ENCODE assay signal across 10 mouse cellular contexts in the genomic region with DNA sequence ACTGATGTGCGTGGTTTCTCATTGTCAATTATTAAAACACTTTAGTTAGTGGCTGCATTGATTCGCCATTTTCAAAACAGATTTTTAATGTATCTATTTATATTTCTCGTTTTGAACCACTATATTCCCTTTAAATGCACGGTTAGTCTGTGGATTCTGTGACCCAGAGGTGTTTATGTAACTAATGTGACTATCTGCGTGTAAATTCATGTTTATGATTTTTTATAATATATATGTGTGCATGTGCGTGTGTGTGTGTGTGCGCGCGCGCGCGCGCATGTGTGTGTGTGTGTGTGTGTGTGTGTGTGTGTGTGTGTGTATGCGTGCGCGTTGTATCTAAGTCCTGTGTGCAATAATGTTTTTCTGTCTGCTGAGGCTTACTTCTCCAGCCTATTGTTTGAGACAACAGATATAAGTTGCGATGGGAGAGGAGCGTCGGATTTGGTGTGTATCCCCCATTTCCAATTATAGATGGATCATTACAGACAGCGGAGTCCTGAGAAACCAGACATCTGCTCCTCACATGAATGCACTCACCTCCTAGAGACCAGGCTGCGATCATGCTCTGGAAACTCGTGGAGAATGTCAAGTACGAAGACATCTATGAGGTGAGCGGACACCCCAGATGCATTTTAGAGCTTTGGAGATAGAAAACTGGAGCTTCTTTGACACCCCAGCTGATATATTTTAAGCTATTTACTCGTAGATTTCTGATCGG. TPM values are rescaled to one million over a fixed set of nuclear protein-coding genes. Genes with fewer than 3 reads are reported as not detected.
DNase-seq lines count a peak whose midpoint lies in the region; ATAC-seq and TF ChIP-seq lines count a peak whose summit lies in the region.
"Had no signal": no experiment of that assay in that cellular context is flagged by ENCODE, and none has a peak within 500 bp of the region (broad histone marks: within the 10 kb centered on the region; RNA-seq: fewer than 3 reads in every experiment).

Gene Tfap2b, plus strand, starts transcription at position 274 of the 718 bp plus-strand sequence.

- no peak within 1 kb of the TSS for H3K27ac ChIP-seq in heart, embryonic 15.5 days
- peak within 1 kb of the TSS; percentile 48 for H3K27ac ChIP-seq in hindbrain, embryonic 16.5 days (ENCODE audit: low read depth, low read length)
- H3K27ac ChIP-seq in midbrain, postnatal 0 days (ENCODE audit: low read depth, low read length) = peak within 1 kb of the TSS; percentile 69

- no peaks in the 10 kb centered on the region for H3K9me3 ChIP-seq in heart, embryonic 15.5 days (replicated peaks)
- no peaks in the 10 kb centered on the region for H3K9me3 ChIP-seq in hindbrain, embryonic 16.5 days (ENCODE audit: control insufficient read depth, low read length)
- no peaks in the 10 kb centered on the region for H3K9me3 ChIP-seq in midbrain, postnatal 0 days (ENCODE audit: low read length)

- H3K4me3 ChIP-seq in heart, embryonic 15.5 days = peak within 1 kb of the TSS; percentile 38
- peak within 1 kb of the TSS; percentile 36 for H3K4me3 ChIP-seq in hindbrain, embryonic 16.5 days (ENCODE audit: low read length)
- H3K4me3 ChIP-seq in midbrain, postnatal 0 days (ENCODE audit: low read depth, low read length) = peak within 1 kb of the TSS; percentile 37

- no peak for DNase-seq in heart, postnatal 14 days
- DNase-seq in embryo, embryonic 10.5 days (ENCODE audit: low spot score) = peak; percentile 74
- DNase-seq in midbrain, postnatal 0 days (ENCODE audit: low spot score) = peak; percentile 57
- no peak for DNase-seq in cerebellum, adult 11-12 months
- DNase-seq in cerebellum, adult 11 months = no peak
- no peak for DNase-seq in right cerebral cortex, postnatal 25 days
- DNase-seq: lung, adult 2 months had no signal

- WGBS in heart, embryonic 15.5 days = 2% methylated on average over 26 of the region's 26 CpGs
- WGBS in hindbrain, embryonic 16.5 days = 2% methylated on average over 26 of the region's 26 CpGs
- 1% methylated on average over 26 of the region's 26 CpGs for WGBS in midbrain, postnatal 0 days

- peak within 1 kb of the TSS; percentile 55 for H3K4me2 ChIP-seq in heart, embryonic 15.5 days
- H3K4me2 ChIP-seq in hindbrain, embryonic 16.5 days (ENCODE audit: low read length) = peak within 1 kb of the TSS; percentile 36
- peak within 1 kb of the TSS; percentile 39 for H3K4me2 ChIP-seq in midbrain, postnatal 0 days (ENCODE audit: low read depth, low read length, poor library complexity, severe bottlenecking)

- intact Hi-C loops in heart, postnatal 14 days (cut with DNase I) = loop anchor here (5.0 kb wide), 2 partner anchors 764 to 1304 kb away; no protein-coding TSS in a partner anchor

- no peak within 1 kb of the TSS for H3K9ac ChIP-seq in heart, embryonic 15.5 days
- peak within 1 kb of the TSS; percentile 49; the same call in 1 of the 2 replicates for H3K9ac ChIP-seq in hindbrain, embryonic 16.5 days (ENCODE audit: low read depth, low read length)
- H3K9ac ChIP-seq in midbrain, postnatal 0 days (replicated peaks; ENCODE audit: low read length, poor library complexity, severe bottlenecking) = peak within 1 kb of the TSS; percentile 64

- peaks cover 72% of the 10 kb centered on the region for H3K27me3 ChIP-seq in heart, embryonic 15.5 days
- H3K27me3 ChIP-seq in hindbrain, embryonic 16.5 days (replicated peaks; ENCODE audit: control insufficient read depth, insufficient read depth, low read length) = peaks cover 32% of the 10 kb centered on the region
- H3K27me3 ChIP-seq in midbrain, postnatal 0 days (ENCODE audit: insufficient read depth, low read length) = peaks cover 49% of the 10 kb centered on the region

- H3K36me3 ChIP-seq in heart, embryonic 15.5 days = no peaks in the 10 kb centered on the region
- H3K36me3 ChIP-seq in hindbrain, embryonic 16.5 days (ENCODE audit: control insufficient read depth, insufficient read depth, low read length) = no peaks in the 10 kb centered on the region
- no peaks in the 10 kb centered on the region for H3K36me3 ChIP-seq in midbrain, postnatal 0 days (ENCODE audit: insufficient read depth, low read length)

- peaks cover 8% of the 10 kb centered on the region for H3K4me1 ChIP-seq in heart, embryonic 15.5 days (replicated peaks)
- peaks cover 4% of the 10 kb centered on the region; the same call in 1 of the 2 replicates for H3K4me1 ChIP-seq in hindbrain, embryonic 16.5 days (ENCODE audit: control insufficient read depth, insufficient read depth, low read depth, low read length)
- H3K4me1 ChIP-seq in midbrain, postnatal 0 days (ENCODE audit: insufficient read depth, low read length) = no peaks in the 10 kb centered on the region

- TF ChIP-seq CTCF in midbrain, postnatal 0 days (IDR thresholded peaks at IDR 0.05) = no peak

- no peak for ATAC-seq in heart, embryonic 15.5 days (replicated peaks; ENCODE audit: insufficient number of reproducible peaks, insufficient read depth, low FRiP score, low read depth)
- peak; percentile 55 for ATAC-seq in hindbrain, embryonic 16.5 days
- peak; percentile 44; the same call in 1 of the 2 replicates for ATAC-seq in midbrain, postnatal 0 days (ENCODE audit: low FRiP score)

RNA-seq across cellular contexts. Expression of gene Tfap2b, which starts in this region (rescaled TPM):
- polyA plus RNA-seq in heart, embryonic 15.5 days (2015; fragmentation: Nextera tagmentation; extraction: Ambion mirVana) = 0.15 and 2.1 TPM in 2 replicates
- not detected for total RNA-seq in heart, postnatal 14 days (2021)
- 40.1 and 64.0 TPM in 2 replicates for polyA plus RNA-seq in hindbrain, embryonic 16.5 days (2015; fragmentation: Nextera tagmentation; extraction: Ambion mirVana)
- total RNA-seq in midbrain, postnatal 0 days (2014; rRNA removed) = 86.4 and 104 TPM in 2 replicates
- 172 and 180 TPM in 2 replicates for polyA plus RNA-seq in midbrain, postnatal 0 days (2015; fragmentation: Nextera tagmentation; extraction: Ambion mirVana)
- total RNA-seq: ES-E14 had no signal
- polyA plus RNA-seq: lung, adult 2 months had no signal

Comparison
In these comparisons a context has a peak if more than half of its experiments do, and no peak if none do; other contexts are left out.
1. RNA of gene Tfap2b (total RNA-seq): 86.4 to 104 TPM in midbrain, postnatal 0 days; not detected in heart, postnatal 14 days; every median in the first group is over 10 times any median in the second.
2. RNA of gene Tfap2b (polyA plus RNA-seq): 172 to 180 TPM in midbrain, postnatal 0 days and 40.1 to 64.0 TPM in hindbrain, embryonic 16.5 days; 0.15 to 2.1 TPM in heart, embryonic 15.5 days; every median in the first group is over 10 times any median in the second.
3. DNase-seq: peak in embryo, embryonic 10.5 days (single experiment) and midbrain, postnatal 0 days (single experiment); none in heart, postnatal 14 days (0 of 2), cerebellum, adult 11-12 months (single experiment), cerebellum, adult 11 months (single experiment) and right cerebral cortex, postnatal 25 days (single experiment).
4. Peak in every context shown above with its lines, with median percentiles within 50 percentile points of each other: H3K4me2 ChIP-seq and H3K4me3 ChIP-seq.